In the genomic region with DNA sequence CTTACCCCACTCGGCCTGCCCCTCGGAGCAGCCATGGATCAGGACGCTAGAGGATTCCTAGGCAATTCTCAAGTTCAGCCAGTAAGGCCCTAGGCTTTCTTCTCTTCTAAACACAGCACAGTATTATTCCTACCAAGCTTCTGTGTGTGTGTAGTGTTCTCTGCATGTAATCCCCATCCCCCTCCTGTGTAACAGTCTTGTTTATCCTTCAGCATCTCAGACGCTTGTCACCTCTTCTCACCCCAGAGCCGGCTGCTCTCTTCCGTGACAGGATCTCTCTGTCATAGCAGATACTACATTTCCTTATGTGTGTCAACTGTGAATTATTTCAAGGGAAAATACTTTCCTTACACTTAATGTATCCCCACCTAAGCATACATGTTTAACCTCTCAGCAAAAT, we compare ENCODE assay signal across 15 mouse cellular contexts. TPM values are rescaled to one million over a fixed set of nuclear protein-coding genes. Genes with fewer than 3 reads are reported as not detected.
A peak's percentile ranks its signal among the peaks of the same experiment; 100 is the strongest.
DNase-seq lines count a peak whose midpoint lies in the region; ATAC-seq and TF ChIP-seq lines count a peak whose summit lies in the region.
"Had no signal": no experiment of that assay in that cellular context is flagged by ENCODE, and none has a peak within 500 bp of the region (broad histone marks: within the 10 kb centered on the region; RNA-seq: fewer than 3 reads in every experiment).

No protein-coding gene starts in this region.

- no peaks in the 10 kb centered on the region for H3K9me3 ChIP-seq in neural tube, embryonic 12.5 days
- no peaks in the 10 kb centered on the region for H3K9me3 ChIP-seq in hindbrain, embryonic 15.5 days
- H3K9me3 ChIP-seq in midbrain, postnatal 0 days (ENCODE audit: low read length), result no peaks in the 10 kb centered on the region
- H3K9me3 ChIP-seq: heart, embryonic 10.5 days; limb, embryonic 15.5 days had no signal

- H3K4me1 ChIP-seq in neural tube, embryonic 12.5 days, result peaks cover 6% of the 10 kb centered on the region; the same call in 1 of the 2 replicates
- peaks cover 22% of the 10 kb centered on the region for H3K4me1 ChIP-seq in hindbrain, embryonic 15.5 days (replicated peaks)
- H3K4me1 ChIP-seq in midbrain, postnatal 0 days (ENCODE audit: insufficient read depth, low read length), result no peaks in the 10 kb centered on the region
- H3K4me1 ChIP-seq: limb, embryonic 15.5 days had no signal

- intact Hi-C loops in left cerebral cortex, postnatal 14 days (cut with DNase I), result no loop called here

- no peak for TF ChIP-seq CTCF in midbrain, postnatal 0 days (IDR thresholded peaks at IDR 0.05)

- H3K9ac ChIP-seq in neural tube, embryonic 12.5 days, result no peak overlapping the region
- H3K9ac ChIP-seq in hindbrain, embryonic 15.5 days, result no peak overlapping the region
- H3K9ac ChIP-seq in midbrain, postnatal 0 days (replicated peaks; ENCODE audit: low read length, poor library complexity, severe bottlenecking), result 0 out of 2 replicates have a peak overlapping the region, but pooled peaks have one; percentile 19
- H3K9ac ChIP-seq: limb, embryonic 15.5 days had no signal

- peaks cover 7% of the 10 kb centered on the region; the same call in 1 of the 2 replicates for H3K36me3 ChIP-seq in neural tube, embryonic 12.5 days
- H3K36me3 ChIP-seq in hindbrain, embryonic 15.5 days, result no peaks in the 10 kb centered on the region
- H3K36me3 ChIP-seq in midbrain, postnatal 0 days (ENCODE audit: insufficient read depth, low read length), result no peaks in the 10 kb centered on the region

- no peak for DNase-seq in neural tube, embryonic 10.5 days (ENCODE audit: extremely low spot score, low spot score)
- DNase-seq in midbrain, postnatal 0 days (ENCODE audit: low spot score), result no peak
- no peak for DNase-seq in urinary bladder, postnatal 14 days (ENCODE audit: low spot score)
- DNase-seq in left cerebral cortex, postnatal 14 days (ENCODE audit: low spot score in 2 of 2), result no peak
- DNase-seq in thymus, adult 18-20 months, result no peak
- DNase-seq: adrenal gland, adult 8-10 months; cerebellum, postnatal 25 days; kidney, postnatal 14 days had no signal

- peak; percentile 21; the same call in 1 of the 2 replicates for ATAC-seq in neural tube, embryonic 12.5 days (ENCODE audit: low FRiP score, low read depth)
- ATAC-seq in hindbrain, embryonic 15.5 days (ENCODE audit: low FRiP score, low read depth), result peak; percentile 46
- peak; percentile 64 for ATAC-seq in midbrain, postnatal 0 days (ENCODE audit: low FRiP score)
- ATAC-seq: Patski had no signal

- no peak overlapping the region for H3K4me2 ChIP-seq in neural tube, embryonic 12.5 days (replicated peaks)
- no peak overlapping the region for H3K4me2 ChIP-seq in hindbrain, embryonic 15.5 days
- peak overlapping the region; percentile 6; the same call in 1 of the 2 replicates for H3K4me2 ChIP-seq in midbrain, postnatal 0 days (ENCODE audit: low read depth, low read length, poor library complexity, severe bottlenecking)
- H3K4me2 ChIP-seq: limb, embryonic 15.5 days had no signal

- H3K27ac ChIP-seq in neural tube, embryonic 12.5 days, result no peak overlapping the region
- peak overlapping the region; percentile 36 for H3K27ac ChIP-seq in hindbrain, embryonic 15.5 days (replicated peaks)
- no peak overlapping the region; the same call in 1 of the 2 replicates for H3K27ac ChIP-seq in midbrain, postnatal 0 days (ENCODE audit: low read depth, low read length)
- H3K27ac ChIP-seq: heart, embryonic 10.5 days; left cerebral cortex, adult 2 months; limb, embryonic 15.5 days had no signal

- no peak overlapping the region for H3K4me3 ChIP-seq in neural tube, embryonic 12.5 days
- H3K4me3 ChIP-seq in hindbrain, embryonic 15.5 days, result no peak overlapping the region
- no peak overlapping the region for H3K4me3 ChIP-seq in midbrain, postnatal 0 days (ENCODE audit: low read depth, low read length)
- H3K4me3 ChIP-seq: heart, embryonic 10.5 days; left cerebral cortex, adult 2 months; limb, embryonic 15.5 days had no signal

- 75% methylated on average over 6 of the region's 6 CpGs for WGBS in neural tube, embryonic 12.5 days
- WGBS in hindbrain, embryonic 15.5 days, result 57% methylated on average over 6 of the region's 6 CpGs
- WGBS in midbrain, postnatal 0 days, result 49% methylated on average over 6 of the region's 6 CpGs

- H3K27me3 ChIP-seq in neural tube, embryonic 12.5 days (replicated peaks), result no peaks in the 10 kb centered on the region
- no peaks in the 10 kb centered on the region for H3K27me3 ChIP-seq in hindbrain, embryonic 15.5 days
- no peaks in the 10 kb centered on the region for H3K27me3 ChIP-seq in midbrain, postnatal 0 days (ENCODE audit: insufficient read depth, low read length)
- H3K27me3 ChIP-seq: CH12.LX; limb, embryonic 15.5 days; Patski had no signal

RNA-seq across cellular contexts. Expression of a gene that starts 17.0 kb away (rescaled TPM):
- 37.2 and 39.7 TPM in 2 replicates for polyA plus RNA-seq in neural tube, embryonic 12.5 days (2016; fragmentation: Nextera tagmentation; extraction: Ambion mirVana)
- 36.2 and 36.9 TPM in 2 replicates for polyA plus RNA-seq in hindbrain, embryonic 15.5 days (2015; fragmentation: Nextera tagmentation; extraction: Ambion mirVana)
- total RNA-seq in midbrain, postnatal 0 days (2014; rRNA removed), result 52.2 and 56.0 TPM in 2 replicates
- polyA plus RNA-seq in midbrain, postnatal 0 days (2015; fragmentation: Nextera tagmentation; extraction: Ambion mirVana), result 31.3 and 34.6 TPM in 2 replicates
- 10 to 100 TPM; 23.1 to 23.2 TPM for total RNA-seq in left cerebral cortex, postnatal 14 days (2021)

RNA-seq across cellular contexts. Expression of a gene that starts 17.1 kb away (rescaled TPM):
- polyA plus RNA-seq in neural tube, embryonic 12.5 days (2016; fragmentation: Nextera tagmentation; extraction: Ambion mirVana), result 48.0 and 53.4 TPM in 2 replicates
- polyA plus RNA-seq in hindbrain, embryonic 15.5 days (2015; fragmentation: Nextera tagmentation; extraction: Ambion mirVana), result 74.3 and 83.5 TPM in 2 replicates
- 94.6 and 115 TPM in 2 replicates for total RNA-seq in midbrain, postnatal 0 days (2014; rRNA removed)
- polyA plus RNA-seq in midbrain, postnatal 0 days (2015; fragmentation: Nextera tagmentation; extraction: Ambion mirVana), result 84.8 and 89.9 TPM in 2 replicates
- total RNA-seq in left cerebral cortex, postnatal 14 days (2021), result 100 to 1,000 TPM; 118 to 122 TPM

RNA-seq across cellular contexts. Expression of a gene that starts 56.6 kb away (rescaled TPM):
- polyA plus RNA-seq in neural tube, embryonic 12.5 days (2016; fragmentation: Nextera tagmentation; extraction: Ambion mirVana), result 40.2 and 40.3 TPM in 2 replicates
- 28.5 and 30.1 TPM in 2 replicates for polyA plus RNA-seq in hindbrain, embryonic 15.5 days (2015; fragmentation: Nextera tagmentation; extraction: Ambion mirVana)
- total RNA-seq in midbrain, postnatal 0 days (2014; rRNA removed), result 12.9 and 17.1 TPM in 2 replicates
- polyA plus RNA-seq in midbrain, postnatal 0 days (2015; fragmentation: Nextera tagmentation; extraction: Ambion mirVana), result 25.1 and 28.2 TPM in 2 replicates
- 10 to 100 TPM; 34.9 to 36.3 TPM for total RNA-seq in left cerebral cortex, postnatal 14 days (2021)
